Mouse (Mus musculus): ENCODE measurements at regions not wholly inside any gene's neighbourhood (a gene's known extent, or its start where the extent isn't known, plus 50 kb on each side); places are given as distances from the start of the nearest gene placed in this dataset.

GRCm38 (mm10) chr1:122393660-122394355 lies 826.0 kb upstream of the Ddx18 start:
- H3K27me3 ChIP-seq (replicated peaks), result no peaks in the 10 kb centered on the region
- ATAC-seq (ENCODE audit: low FRiP score, low read depth), result peak; percentile 65; the same call in 1 of the 2 replicates
- no peak overlapping the region for H3K4me2 ChIP-seq (replicated peaks)
- H3K9ac ChIP-seq, result no peak overlapping the region
- no peak overlapping the region for H3K4me3 ChIP-seq
- WGBS, result 28% methylated on average over 3 of the region's 3 CpGs
- H3K27ac ChIP-seq, result no peak overlapping the region
- H3K4me1 ChIP-seq, result no peaks in the 10 kb centered on the region; the same call in none of the 2 replicates
- H3K9me3 ChIP-seq, result no peaks in the 10 kb centered on the region
- H3K36me3 ChIP-seq, result no peaks in the 10 kb centered on the region

GRCm38 (mm10) chr1:122357015-122357414 lies 789.2 kb upstream of the Ddx18 start:
- ATAC-seq (ENCODE audit: low FRiP score, low read depth), result no peak
- WGBS, result 94% methylated on average over 16 of the region's 16 CpGs
- H3K9me3 ChIP-seq, result no peaks in the 10 kb centered on the region
- H3K27ac ChIP-seq, result no peak overlapping the region
- H3K4me3 ChIP-seq, result no peak overlapping the region
- H3K4me1 ChIP-seq, result no peaks in the 10 kb centered on the region
- H3K27me3 ChIP-seq (replicated peaks), result no peaks in the 10 kb centered on the region
- H3K36me3 ChIP-seq, result no peaks in the 10 kb centered on the region
- H3K9ac ChIP-seq, result no peak overlapping the region
- H3K4me2 ChIP-seq (replicated peaks), result no peak overlapping the region

DNA sequence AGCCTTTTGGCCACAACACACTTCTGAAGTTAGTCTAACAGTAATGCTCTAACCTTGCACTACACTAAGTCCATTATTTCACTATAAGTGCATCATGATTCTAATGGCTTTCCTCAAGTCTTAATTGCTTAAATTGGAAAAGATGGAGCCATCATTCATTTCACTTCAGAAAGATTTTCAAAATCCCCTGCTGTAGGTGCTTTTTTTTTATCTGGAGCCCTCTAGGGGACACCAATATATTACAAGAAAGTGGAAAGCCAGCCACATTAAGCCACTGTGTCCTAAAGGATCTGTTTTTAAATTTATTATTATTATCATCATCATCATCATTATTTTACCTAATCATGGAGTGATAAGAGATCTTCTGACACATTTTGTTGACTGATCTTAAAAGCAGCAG lies 783.7 kb upstream of the Ddx18 start:
- H3K9ac ChIP-seq, result no peak overlapping the region
- H3K36me3 ChIP-seq, result no peaks in the 10 kb centered on the region
- no peaks in the 10 kb centered on the region for H3K9me3 ChIP-seq
- H3K4me1 ChIP-seq, result no peaks in the 10 kb centered on the region
- no peak overlapping the region for H3K4me2 ChIP-seq (replicated peaks)
- H3K27ac ChIP-seq, result no peak overlapping the region
- ATAC-seq (ENCODE audit: low FRiP score, low read depth), result no peak
- H3K27me3 ChIP-seq (replicated peaks), result no peaks in the 10 kb centered on the region
- no peak overlapping the region for H3K4me3 ChIP-seq

DNA sequence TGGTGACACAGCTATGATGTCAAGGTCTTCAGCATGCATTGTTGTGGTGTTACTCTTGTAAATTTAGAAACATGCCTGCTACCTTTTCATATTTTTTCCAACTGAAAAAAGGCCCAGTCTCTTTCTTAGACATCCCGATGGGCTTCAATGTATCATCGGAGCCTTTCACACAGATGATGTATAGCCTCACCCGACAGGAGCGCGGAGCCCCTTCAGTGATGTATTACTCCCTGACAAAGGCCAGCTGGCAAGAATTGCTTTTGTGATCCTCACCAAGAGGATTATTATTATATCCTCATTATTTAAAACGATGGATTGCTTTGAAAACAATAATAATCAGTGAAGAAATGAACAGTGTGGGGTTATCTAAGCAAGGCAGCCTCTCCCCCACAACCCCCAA lies 765.5 kb upstream of the Ddx18 start:
- no peak overlapping the region for H3K4me3 ChIP-seq
- H3K27ac ChIP-seq, result no peak overlapping the region
- H3K36me3 ChIP-seq, result no peaks in the 10 kb centered on the region
- no peak overlapping the region for H3K4me2 ChIP-seq (replicated peaks)
- WGBS, result 51% methylated on average over 6 of the region's 6 CpGs
- H3K27me3 ChIP-seq (replicated peaks), result no peaks in the 10 kb centered on the region
- H3K9ac ChIP-seq, result no peak overlapping the region
- ATAC-seq (ENCODE audit: low FRiP score, low read depth), result no peak
- H3K4me1 ChIP-seq, result no peaks in the 10 kb centered on the region
- H3K9me3 ChIP-seq, result no peaks in the 10 kb centered on the region

- WGBS, result 11% methylated on average over 1 of the region's 1 CpGs
- no peaks in the 10 kb centered on the region for H3K36me3 ChIP-seq
- no peaks in the 10 kb centered on the region for H3K4me1 ChIP-seq
- H3K27me3 ChIP-seq (replicated peaks), result no peaks in the 10 kb centered on the region
- H3K4me2 ChIP-seq (replicated peaks), result no peak overlapping the region
- H3K9me3 ChIP-seq, result no peaks in the 10 kb centered on the region
- no peak for ATAC-seq (ENCODE audit: low FRiP score, low read depth)
- no peak overlapping the region for H3K4me3 ChIP-seq
- H3K9ac ChIP-seq, result no peak overlapping the region
- H3K27ac ChIP-seq, result no peak overlapping the region
These were observed 760.5 kb upstream of the Ddx18 start for GRCm38 (mm10) chr1:122328276-122328675.
